Mouse (Mus musculus): ENCODE measurements around the gene Hacd4. TPM values are rescaled to one million over a fixed set of nuclear protein-coding genes. Genes with fewer than 3 reads are reported as not detected.

Gene Hacd4
- polyA plus RNA-seq, 1 experiment from 2014 or later, result 20.3 TPM

- no peak for ATAC-seq (ENCODE audit: low FRiP score, low TSS enrichment)
- Histone ChIP-seq H3K9ac (replicated peaks; ENCODE audit: low read length) (peak overlapping the region; percentile 70), H3K4me2 (replicated peaks; ENCODE audit: low read depth, low read length) (peak overlapping the region; percentile 66), H3K36me3 (ENCODE audit: insufficient read depth, low read length) (no peaks in the 10 kb centered on the region), H3K27me3 (ENCODE audit: insufficient read depth, low read length) (no peaks in the 10 kb centered on the region), H3K9me3 (ENCODE audit: low read length) (no peaks in the 10 kb centered on the region), H3K27ac (ENCODE audit: low read length) (peak overlapping the region; percentile 89), H3K4me3 (ENCODE audit: low read length) (peak overlapping the region; percentile 50), H3K4me1 (ENCODE audit: insufficient read depth, low read length) (peaks cover 21% of the 10 kb centered on the region)
- WGBS, result 47% methylated on average over 2 of the region's 2 CpGs
Measured at GRCm38 (mm10) chr4:88437917-88438316, 811 bp downstream of the Hacd4 start.

DNA sequence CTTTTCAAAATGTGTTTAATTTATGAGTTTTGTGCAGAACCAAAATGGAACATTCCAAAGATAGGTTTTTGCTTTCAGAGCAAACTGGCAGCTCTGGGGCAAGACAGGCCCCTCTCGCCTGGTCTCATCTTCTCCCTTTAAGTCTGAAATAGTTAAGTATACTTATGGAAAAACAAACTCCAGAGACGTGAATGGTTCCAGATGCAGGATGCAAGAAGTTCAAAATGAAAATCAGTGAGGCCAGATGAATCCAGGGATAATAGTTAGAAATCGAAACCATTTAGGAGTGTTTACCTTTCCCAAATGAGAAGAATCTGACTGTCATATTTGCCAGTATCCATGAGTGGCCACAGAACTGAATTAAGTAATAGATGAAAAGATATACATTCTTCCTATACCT, 1.6 kb downstream of the Hacd4 start:
- no peak for ATAC-seq (ENCODE audit: low FRiP score, low TSS enrichment)
- Histone ChIP-seq H3K27ac (ENCODE audit: low read length) (no peak overlapping the region), H3K9ac (replicated peaks; ENCODE audit: low read length) (no peak overlapping the region), H3K4me2 (replicated peaks; ENCODE audit: low read depth, low read length) (no peak overlapping the region), H3K27me3 (ENCODE audit: insufficient read depth, low read length) (no peaks in the 10 kb centered on the region), H3K9me3 (ENCODE audit: low read length) (no peaks in the 10 kb centered on the region), H3K36me3 (ENCODE audit: insufficient read depth, low read length) (no peaks in the 10 kb centered on the region), H3K4me1 (ENCODE audit: insufficient read depth, low read length) (peaks cover 21% of the 10 kb centered on the region), H3K4me3 (ENCODE audit: low read length) (no peak overlapping the region)
- WGBS, result 79% methylated on average over 3 of the region's 3 CpGs

- WGBS, result 68% methylated on average over 6 of the region's 6 CpGs
- Histone ChIP-seq H3K4me2 (replicated peaks; ENCODE audit: low read depth, low read length) (no peak overlapping the region), H3K27ac (ENCODE audit: low read length) (no peak overlapping the region), H3K27me3 (ENCODE audit: insufficient read depth, low read length) (no peaks in the 10 kb centered on the region), H3K9ac (replicated peaks; ENCODE audit: low read length) (no peak overlapping the region), H3K4me1 (ENCODE audit: insufficient read depth, low read length) (peaks cover 21% of the 10 kb centered on the region), H3K36me3 (ENCODE audit: insufficient read depth, low read length) (no peaks in the 10 kb centered on the region), H3K9me3 (ENCODE audit: low read length) (no peaks in the 10 kb centered on the region), H3K4me3 (ENCODE audit: low read length) (no peak overlapping the region)
- ATAC-seq (ENCODE audit: low FRiP score, low TSS enrichment), result no peak
Measured at GRCm38 (mm10) chr4:88436593-88437165, 2.0 kb downstream of the Hacd4 start.

DNA sequence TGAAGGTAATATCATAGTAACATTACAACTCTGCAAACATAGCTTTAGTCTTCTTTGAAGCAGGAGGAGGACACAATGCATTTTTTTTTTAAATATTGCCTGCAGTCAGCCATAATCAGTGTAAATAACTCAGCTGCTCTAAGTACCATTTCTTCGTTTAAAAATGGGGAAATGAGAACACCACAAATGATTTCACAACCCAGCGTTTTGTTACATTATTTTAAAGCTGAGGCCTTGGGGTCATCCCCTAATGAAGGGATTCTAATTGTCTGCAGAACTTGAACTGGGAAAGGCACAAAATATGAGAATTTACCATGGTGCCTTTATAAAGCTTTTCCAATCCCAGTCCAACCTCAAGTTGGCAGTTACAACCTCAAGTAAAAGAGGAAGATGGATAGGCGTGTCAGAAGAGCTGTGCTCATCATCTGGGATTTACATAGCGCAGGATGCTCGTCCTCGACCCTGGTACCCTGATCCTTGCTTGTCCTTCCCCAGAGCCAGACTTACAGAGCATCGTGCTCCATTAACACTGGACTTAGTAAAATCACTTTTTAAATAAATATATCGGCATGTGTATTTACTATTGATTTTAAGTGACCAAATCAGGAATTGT, 6.2 kb downstream of the Hacd4 start:
- H3K36me3 ChIP-seq (ENCODE audit: insufficient read depth, low read length), result no peaks in the 10 kb centered on the region
- WGBS, result 85% methylated on average over 8 of the region's 8 CpGs
- H3K27ac ChIP-seq (ENCODE audit: low read length), result no peak overlapping the region
- no peaks in the 10 kb centered on the region; the same call in 1 of the 2 replicates for H3K4me1 ChIP-seq (ENCODE audit: insufficient read depth, low read length)
- no peak overlapping the region for H3K9ac ChIP-seq (replicated peaks; ENCODE audit: low read length)
- H3K27me3 ChIP-seq (ENCODE audit: insufficient read depth, low read length), result no peaks in the 10 kb centered on the region
- H3K4me3 ChIP-seq (ENCODE audit: low read length), result no peak overlapping the region
- no peak overlapping the region for H3K4me2 ChIP-seq (replicated peaks; ENCODE audit: low read depth, low read length)
- H3K9me3 ChIP-seq (ENCODE audit: low read length), result no peaks in the 10 kb centered on the region
- no peak for ATAC-seq (ENCODE audit: low FRiP score, low TSS enrichment)

GRCm38 (mm10) chr4:88427630-88428239, 11.0 kb downstream of the Hacd4 start:
- Histone ChIP-seq H3K9me3 (ENCODE audit: low read length) (no peaks in the 10 kb centered on the region), H3K4me1 (ENCODE audit: insufficient read depth, low read length) (no peaks in the 10 kb centered on the region), H3K27ac (ENCODE audit: low read length) (no peak overlapping the region), H3K4me3 (ENCODE audit: low read length) (no peak overlapping the region), H3K36me3 (ENCODE audit: insufficient read depth, low read length) (no peaks in the 10 kb centered on the region), H3K27me3 (ENCODE audit: insufficient read depth, low read length) (no peaks in the 10 kb centered on the region), H3K4me2 (replicated peaks; ENCODE audit: low read depth, low read length) (no peak overlapping the region), H3K9ac (replicated peaks; ENCODE audit: low read length) (no peak overlapping the region)
- WGBS, result 86% methylated on average over 2 of the region's 2 CpGs
- ATAC-seq (ENCODE audit: low FRiP score, low TSS enrichment), result no peak

DNA sequence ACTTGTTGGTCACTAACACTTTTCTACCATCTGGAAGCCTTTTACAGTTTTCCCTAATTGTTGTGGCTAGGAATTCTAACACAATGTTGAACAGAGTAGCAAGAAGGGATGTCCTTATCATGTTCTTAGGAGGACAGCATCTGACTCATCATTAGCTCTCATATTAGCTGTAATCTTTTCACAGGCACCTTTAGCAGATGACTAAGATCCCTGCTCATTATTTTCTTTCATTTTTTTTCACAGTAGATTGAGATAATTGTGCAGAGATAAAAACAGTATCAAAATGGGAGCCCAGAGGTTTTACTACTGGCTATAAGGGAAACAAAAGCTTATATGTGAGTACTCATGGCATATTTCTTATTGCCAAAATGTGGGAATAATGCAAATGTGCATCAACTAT, 14.2 kb downstream of the Hacd4 start:
- no peak overlapping the region for H3K9ac ChIP-seq (replicated peaks; ENCODE audit: low read length)
- no peaks in the 10 kb centered on the region for H3K9me3 ChIP-seq (ENCODE audit: low read length)
- no peaks in the 10 kb centered on the region for H3K27me3 ChIP-seq (ENCODE audit: insufficient read depth, low read length)
- no peaks in the 10 kb centered on the region for H3K36me3 ChIP-seq (ENCODE audit: insufficient read depth, low read length)
- no peak overlapping the region for H3K4me2 ChIP-seq (replicated peaks; ENCODE audit: low read depth, low read length)
- ATAC-seq (ENCODE audit: low FRiP score, low TSS enrichment), result no peak
- no peak overlapping the region for H3K4me3 ChIP-seq (ENCODE audit: low read length)
- no peak overlapping the region for H3K27ac ChIP-seq (ENCODE audit: low read length)
- H3K4me1 ChIP-seq (ENCODE audit: insufficient read depth, low read length), result no peaks in the 10 kb centered on the region

DNA sequence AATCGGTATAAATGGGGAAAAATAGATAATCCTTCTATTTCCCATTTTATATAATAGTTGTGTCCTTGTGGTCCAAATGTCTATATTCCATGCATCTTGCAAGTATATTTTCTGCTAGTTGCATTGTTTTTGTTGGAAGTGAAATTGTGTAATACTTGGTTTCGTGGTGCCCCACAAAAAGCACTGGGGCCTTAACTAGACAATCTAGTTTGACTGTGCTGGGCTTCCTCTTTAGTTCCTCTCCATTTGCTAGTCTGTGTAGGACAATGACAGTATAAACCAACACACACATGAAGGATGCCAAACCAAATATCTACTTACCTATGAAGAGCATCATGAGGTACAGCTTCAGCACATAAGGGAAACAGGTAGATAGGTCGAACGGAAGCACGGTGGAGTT, 19.4 kb downstream of the Hacd4 start:
- 94% methylated on average over 5 of the region's 5 CpGs for WGBS

GRCm38 (mm10) chr4:88415017-88415416, 23.7 kb downstream of the Hacd4 start:
- H3K4me3 ChIP-seq (ENCODE audit: low read length), result no peak overlapping the region
- peaks cover 3% of the 10 kb centered on the region; the same call in 1 of the 2 replicates for H3K36me3 ChIP-seq (ENCODE audit: insufficient read depth, low read length)
- WGBS, result 63% methylated on average over 2 of the region's 2 CpGs
- H3K9ac ChIP-seq (replicated peaks; ENCODE audit: low read length), result no peak overlapping the region
- H3K27me3 ChIP-seq (ENCODE audit: insufficient read depth, low read length), result no peaks in the 10 kb centered on the region
- ATAC-seq (ENCODE audit: low FRiP score, low TSS enrichment), result no peak
- H3K27ac ChIP-seq (ENCODE audit: low read length), result no peak overlapping the region
- H3K4me2 ChIP-seq (replicated peaks; ENCODE audit: low read depth, low read length), result no peak overlapping the region
- H3K9me3 ChIP-seq (ENCODE audit: low read length), result no peaks in the 10 kb centered on the region
- H3K4me1 ChIP-seq (ENCODE audit: insufficient read depth, low read length), result no peaks in the 10 kb centered on the region

More for the DNA sequence above, 19.4 kb downstream of the Hacd4 start:
- no peak overlapping the region for H3K4me2 ChIP-seq (replicated peaks; ENCODE audit: low read depth, low read length)
- no peaks in the 10 kb centered on the region for H3K27me3 ChIP-seq (ENCODE audit: insufficient read depth, low read length)
- H3K9me3 ChIP-seq (ENCODE audit: low read length), result no peaks in the 10 kb centered on the region
- ATAC-seq (ENCODE audit: low FRiP score, low TSS enrichment), result no peak
- H3K36me3 ChIP-seq (ENCODE audit: insufficient read depth, low read length), result no peaks in the 10 kb centered on the region
- H3K4me1 ChIP-seq (ENCODE audit: insufficient read depth, low read length), result no peaks in the 10 kb centered on the region
- no peak overlapping the region for H3K4me3 ChIP-seq (ENCODE audit: low read length)
- no peak overlapping the region for H3K27ac ChIP-seq (ENCODE audit: low read length)
- H3K9ac ChIP-seq (replicated peaks; ENCODE audit: low read length), result no peak overlapping the region

GRCm38 (mm10) chr4:88412331-88412730, 26.4 kb downstream of the Hacd4 start:
- 82% methylated on average over 2 of the region's 2 CpGs for WGBS
- Histone ChIP-seq H3K4me2 (replicated peaks; ENCODE audit: low read depth, low read length) (no peak overlapping the region), H3K4me3 (ENCODE audit: low read length) (no peak overlapping the region), H3K27me3 (ENCODE audit: insufficient read depth, low read length) (no peaks in the 10 kb centered on the region), H3K4me1 (ENCODE audit: insufficient read depth, low read length) (no peaks in the 10 kb centered on the region), H3K27ac (ENCODE audit: low read length) (no peak overlapping the region), H3K9ac (replicated peaks; ENCODE audit: low read length) (no peak overlapping the region), H3K36me3 (ENCODE audit: insufficient read depth, low read length) (peaks cover 3% of the 10 kb centered on the region; the same call in 1 of the 2 replicates), H3K9me3 (ENCODE audit: low read length) (no peaks in the 10 kb centered on the region)
- ATAC-seq (ENCODE audit: low FRiP score, low TSS enrichment), result no peak

- H3K27ac ChIP-seq (ENCODE audit: low read length), result no peak overlapping the region
- H3K4me3 ChIP-seq (ENCODE audit: low read length), result no peak overlapping the region
- no peaks in the 10 kb centered on the region for H3K9me3 ChIP-seq (ENCODE audit: low read length)
- no peaks in the 10 kb centered on the region for H3K27me3 ChIP-seq (ENCODE audit: insufficient read depth, low read length)
- no peak overlapping the region for H3K4me2 ChIP-seq (replicated peaks; ENCODE audit: low read depth, low read length)
- no peaks in the 10 kb centered on the region for H3K4me1 ChIP-seq (ENCODE audit: insufficient read depth, low read length)
- H3K9ac ChIP-seq (replicated peaks; ENCODE audit: low read length), result no peak overlapping the region
- ATAC-seq (ENCODE audit: low FRiP score, low TSS enrichment), result no peak
- 95% methylated on average over 4 of the region's 4 CpGs for WGBS
- H3K36me3 ChIP-seq (ENCODE audit: insufficient read depth, low read length), result peaks cover 3% of the 10 kb centered on the region; the same call in 1 of the 2 replicates
Measured at GRCm38 (mm10) chr4:88409279-88409678, 29.4 kb downstream of the Hacd4 start.

Measured in kidney, embryonic 16.5 days (tissue).